Mouse (Mus musculus) C2C12 (cell line): Measurements from ENCODE around the gene Fam222b. TPM values are rescaled to one million over a fixed set of nuclear protein-coding genes. Genes with fewer than 3 reads are reported as not detected.
"Not testable (repeated sequence)": the region's sequence is repeated elsewhere in the genome, so short reads cannot be mapped to it uniquely, and the experiment has no call there.

Source experiments
- H3K27me3 ChIP-seq: one replicate; pipeline ENCODE4 v1.6.1; 2011; ENCODE audit not compliant: control insufficient read depth, insufficient read depth, insufficient read length
- H3K36me3 ChIP-seq: one replicate; pipeline ENCODE4 v1.6.1; 2011; ENCODE audit not compliant: control insufficient read depth, insufficient read depth
- H3K4me3 ChIP-seq: one replicate; pipeline ENCODE4 v1.5.1; 2011; ENCODE audit warnings: mild to moderate bottlenecking, control low read depth; ENCODE audit not compliant: poor library complexity, insufficient read depth, severe bottlenecking
- H3K79me2 ChIP-seq: one replicate; pipeline ENCODE4 v1.6.1; 2011; ENCODE audit not compliant: control insufficient read depth, insufficient read depth
- H3K79me3 ChIP-seq: one replicate; pipeline ENCODE4 v1.6.1; 2011; ENCODE audit warnings: low read depth, control low read depth
- H3ac ChIP-seq: one replicate; pipeline ENCODE3; 2011; ENCODE audit warnings: low read depth; ENCODE audit not compliant: control insufficient read depth, insufficient read length
- CEBPB ChIP-seq: IDR thresholded peaks from one replicate; pipeline ENCODE4 v1.6.1; 2011; ENCODE audit warnings: low read depth, mild to moderate bottlenecking, control low read depth, moderate library complexity
- CTCF ChIP-seq: IDR thresholded peaks from one replicate; pipeline ENCODE4 v1.5.1; 2011; ENCODE audit not compliant: control insufficient read depth, insufficient read depth, insufficient read length
- FOSL1 ChIP-seq: IDR thresholded peaks from one replicate; pipeline ENCODE4 v1.8.0; 2011; ENCODE audit warnings: mild to moderate bottlenecking, low read length; ENCODE audit not compliant: poor library complexity, insufficient read depth, severe bottlenecking
- MAX ChIP-seq: IDR thresholded peaks from one replicate; pipeline ENCODE4 v1.6.1; 2011; ENCODE audit warnings: mild to moderate bottlenecking, control low read depth
- MYOD1 ChIP-seq: IDR thresholded peaks from one replicate; pipeline ENCODE4 v1.6.1; 2011; ENCODE audit warnings: low read depth; ENCODE audit not compliant: control insufficient read depth, insufficient read length
- MYOG ChIP-seq: IDR thresholded peaks from one replicate; pipeline ENCODE4 v1.6.1; 2011; ENCODE audit not compliant: control insufficient read depth, insufficient read length; ENCODE audit errors: extremely low read depth
- USF1 ChIP-seq: IDR thresholded peaks from one replicate; pipeline ENCODE4 v1.6.1; 2011; ENCODE audit warnings: low read depth, mild to moderate bottlenecking, control low read depth, moderate library complexity
- long read RNA-seq, 2 experiments: library from polyadenylated mRNA; unstranded; transcript quantifications; one replicate each; pipeline ENCODE4 v2.0.0; 2019 to 2020
- polyA plus RNA-seq: library from polyadenylated mRNA; unstranded; fragments of >200 nt; fragmentation: generic; extraction: Trizol; gene quantifications from one replicate; pipeline ENCODE4 v1.2.1, GENCODE M21; 2012; ENCODE audit warnings: missing spikeins

Gene Fam222b
- 12.2 TPM for polyA plus RNA-seq
- long read RNA-seq, experiment 1, transcript Fam222b-202 (3 exons, 2,473 nt), result major isoform, 5 of 12 reads
- long read RNA-seq, experiment 1, partial matches to known transcripts, result 0 of 12 reads
- long read RNA-seq, experiment 1, other reads (novel, unspliced or antisense), result 3 of 12 reads
- long read RNA-seq, experiment 2, transcript Fam222b-202 (3 exons, 2,473 nt), result minor isoform, 24 of 68 reads
- long read RNA-seq, experiment 2, transcript Fam222b-201 (3 exons, 3,258 nt), result major isoform, 36 of 68 reads
- long read RNA-seq, experiment 2, partial matches to known transcripts, result 7 of 68 reads
- long read RNA-seq, experiment 2, other reads (novel, unspliced or antisense), result 1 of 68 reads

DNA sequence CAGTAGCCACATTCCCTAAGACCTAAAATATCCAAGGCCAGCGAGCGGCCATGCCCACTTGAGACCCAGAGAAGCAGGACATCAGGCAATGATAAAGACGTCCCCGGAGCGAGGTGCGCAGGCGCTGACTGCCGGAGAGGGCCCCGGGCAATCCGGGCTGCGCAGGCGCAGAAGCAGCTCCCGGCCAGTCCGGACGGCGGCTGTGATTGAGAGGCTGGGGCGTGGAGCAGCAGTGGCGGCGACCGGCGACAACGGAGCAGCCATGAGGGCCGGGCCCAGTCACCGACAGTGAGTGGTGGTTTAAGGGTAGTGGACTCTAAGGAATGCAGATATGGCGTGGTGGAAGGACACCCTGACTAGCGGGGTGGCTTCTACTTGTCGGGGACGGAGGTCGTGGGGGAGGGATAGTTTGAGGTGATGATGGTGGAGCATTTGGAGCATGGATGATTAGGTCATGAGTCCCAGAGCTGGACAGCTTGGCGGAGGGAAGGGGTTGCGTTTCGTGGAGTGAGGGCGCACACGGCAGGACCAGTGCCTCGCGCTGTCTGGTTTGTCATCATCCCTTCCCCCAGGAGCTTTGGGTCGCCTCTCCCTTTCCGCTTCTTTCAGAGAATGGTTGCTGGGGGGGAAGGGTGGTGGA lies at the start of gene Fam222b:
TSS of gene Fam222b (plus strand) at position 157 of the 640 bp plus-strand sequence.
- peaks cover 53% of the 10 kb centered on the region for H3K79me2 ChIP-seq
- peak; percentile 45 for TF ChIP-seq MAX
- no peak for TF ChIP-seq USF1
- H3ac ChIP-seq, result peak within 1 kb of the TSS; percentile 90
- peaks cover 49% of the 10 kb centered on the region for H3K79me3 ChIP-seq
- peaks cover 24% of the 10 kb centered on the region for H3K36me3 ChIP-seq
- no peaks in the 10 kb centered on the region for H3K27me3 ChIP-seq
- H3K4me3 ChIP-seq, result peak within 1 kb of the TSS; percentile 99

DNA sequence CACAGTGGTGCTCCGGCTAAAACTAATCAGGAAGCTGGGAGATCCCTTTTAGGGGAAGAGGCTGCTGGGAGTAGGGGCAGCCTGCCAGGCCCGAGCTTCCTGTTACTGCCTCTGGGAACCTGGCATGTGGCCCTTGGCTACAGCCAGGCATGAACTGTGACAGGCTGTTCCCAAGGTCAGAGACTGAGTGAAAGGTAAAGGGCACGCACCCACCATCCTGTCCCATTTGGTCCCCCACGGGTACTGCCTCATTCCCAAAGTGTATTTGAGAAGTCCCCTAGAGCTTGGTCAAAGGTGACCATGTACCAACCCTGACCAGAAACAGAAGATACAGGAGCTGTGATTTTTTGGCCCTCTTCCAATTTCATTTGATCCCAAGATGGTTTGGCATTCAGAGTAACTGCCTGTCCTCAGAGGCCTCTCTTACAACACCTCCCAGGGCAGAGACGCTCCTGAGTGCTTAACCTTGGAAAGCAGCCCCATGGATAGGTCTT lies 49.7 kb upstream of the Fam222b start:
- no peaks in the 10 kb centered on the region for H3K27me3 ChIP-seq
- no peak overlapping the region for H3K4me3 ChIP-seq
- no peak overlapping the region for H3ac ChIP-seq
- peaks cover 18% of the 10 kb centered on the region for H3K79me2 ChIP-seq
- H3K36me3 ChIP-seq, result peaks cover 28% of the 10 kb centered on the region
- peaks cover 4% of the 10 kb centered on the region for H3K79me3 ChIP-seq
- TF ChIP-seq MYOG (no peak), MYOD1 (no peak), USF1 (no peak), MAX (no peak), CTCF (no peak), CEBPB (no peak), FOSL1 (no peak)

DNA sequence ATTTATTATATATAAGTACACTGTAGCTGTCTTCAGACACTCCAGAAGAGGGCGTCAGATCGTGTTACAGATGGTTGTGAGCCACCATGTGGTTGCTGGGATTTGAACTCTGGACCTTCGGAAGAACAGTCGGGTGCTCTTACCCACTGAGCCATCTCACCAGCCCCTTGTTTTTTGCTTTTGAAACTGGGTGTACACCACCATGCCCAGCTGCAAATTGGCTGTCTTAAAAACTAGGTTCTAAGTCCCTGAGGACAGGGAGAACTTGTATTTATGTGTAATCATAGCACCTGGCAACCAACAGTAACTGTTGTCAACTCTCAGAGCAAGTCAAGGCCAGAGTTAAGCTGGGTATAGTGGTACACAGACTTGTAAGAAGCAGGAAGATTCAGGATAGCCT lies 45.8 kb upstream of the Fam222b start:
- H3K27me3 ChIP-seq, H3ac ChIP-seq, H3K4me3 ChIP-seq, H3K79me3 ChIP-seq, H3K79me2 ChIP-seq: not testable (repeated sequence)
- peaks cover 12% of the 10 kb centered on the region for H3K36me3 ChIP-seq

DNA sequence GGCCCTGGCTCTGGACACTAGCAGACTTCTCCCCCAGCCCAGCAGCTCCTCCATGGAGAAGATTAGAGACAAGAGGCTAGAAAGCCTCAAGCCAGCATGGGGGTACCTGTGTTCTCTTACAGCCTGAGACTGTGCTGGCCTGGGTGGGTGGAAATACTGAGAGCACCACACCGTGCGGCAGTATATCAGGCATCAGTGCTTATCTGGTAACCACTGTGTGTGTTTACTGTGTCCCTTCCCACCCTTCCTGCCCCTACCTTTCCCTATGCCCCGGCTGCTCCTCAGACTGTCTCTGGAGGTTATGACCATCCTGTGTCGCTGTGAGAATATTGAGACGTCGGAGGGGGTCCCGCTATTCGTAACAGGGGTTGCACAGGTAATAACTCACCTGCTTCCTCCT lies 41.4 kb upstream of the Fam222b start:
- Histone ChIP-seq H3K79me3 (no peaks in the 10 kb centered on the region), H3K79me2 (no peaks in the 10 kb centered on the region), H3K36me3 (peaks cover 16% of the 10 kb centered on the region), H3K27me3 (no peaks in the 10 kb centered on the region), H3K4me3 (no peak overlapping the region), H3ac (no peak overlapping the region)
- TF ChIP-seq MAX (no peak), USF1 (no peak), MYOG (no peak), CEBPB (no peak), CTCF (no peak), MYOD1 (no peak), FOSL1 (no peak)

DNA sequence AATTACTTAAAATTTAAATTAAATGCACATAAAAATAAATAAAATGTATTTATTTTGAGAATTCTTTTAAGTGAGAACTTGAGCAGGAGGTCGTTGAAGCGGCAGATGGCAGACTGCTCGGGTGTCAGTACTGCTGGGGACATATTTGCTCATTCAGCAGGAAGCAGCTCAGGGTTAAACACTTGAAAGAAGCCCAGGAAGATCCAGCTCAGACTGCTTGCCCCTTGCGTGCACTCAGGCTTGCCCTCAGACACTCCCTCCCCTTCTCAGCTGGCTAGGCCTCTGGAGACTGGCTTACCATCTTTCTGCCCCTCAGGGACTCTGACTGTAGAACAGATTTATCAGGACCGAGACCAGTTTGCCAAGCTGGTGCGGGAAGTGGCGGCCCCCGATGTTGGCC lies 37.5 kb upstream of the Fam222b start:
- Histone ChIP-seq H3ac (no peak overlapping the region), H3K79me2 (no peaks in the 10 kb centered on the region), H3K79me3 (no peaks in the 10 kb centered on the region), H3K4me3 (no peak overlapping the region), H3K36me3 (peaks cover 17% of the 10 kb centered on the region), H3K27me3 (no peaks in the 10 kb centered on the region)
- no peak for TF ChIP-seq MYOD1
- TF ChIP-seq MAX, result no peak
- TF ChIP-seq CEBPB, result no peak
- no peak for TF ChIP-seq CTCF
- TF ChIP-seq MYOG, result no peak
- no peak for TF ChIP-seq FOSL1
- no peak for TF ChIP-seq USF1
